Mouse (Mus musculus) forebrain, embryonic 16.5 days (tissue): ENCODE data around the gene Arl2bp. TPM values are rescaled to one million over a fixed set of nuclear protein-coding genes. Genes with fewer than 3 reads are reported as not detected.

Experiments
- ATAC-seq: fragments of 200-750 bp; cut with Nextera tagmentation; 2 replicates; pipeline ENCODE4 v1.8.0; 2017; ENCODE audit warnings: mild to moderate bottlenecking, moderate library complexity
- H3K27ac ChIP-seq: fragments of 300-500 bp; sonication (generic); 2 replicates; pipeline ENCODE4 v1.5.1; 2014; ENCODE audit warnings: low read length, control low read depth
- H3K27me3 ChIP-seq: fragments of 300-500 bp; sonication (generic); replicated peaks from 2 replicates; pipeline ENCODE4 v1.6.1; 2014; ENCODE audit warnings: low read length; ENCODE audit not compliant: control insufficient read depth, insufficient read depth
- H3K36me3 ChIP-seq: fragments of 300-500 bp; sonication (generic); 2 replicates; pipeline ENCODE4 v1.6.1; 2014; ENCODE audit not compliant: control insufficient read depth, insufficient read depth
- H3K4me1 ChIP-seq: fragments of 300-500 bp; sonication (generic); replicated peaks from 2 replicates; pipeline ENCODE4 v1.6.1; 2014; ENCODE audit warnings: low read length; ENCODE audit not compliant: control insufficient read depth, insufficient read depth
- H3K4me2 ChIP-seq: fragments of 300-500 bp; sonication (generic); 2 replicates; pipeline ENCODE4 v1.6.1; 2014; ENCODE audit warnings: mild to moderate bottlenecking, low read length, control low read depth
- H3K4me3 ChIP-seq: fragments of 300-500 bp; sonication (generic); replicated peaks from 2 replicates; pipeline ENCODE4 v1.5.1; 2014; ENCODE audit warnings: mild to moderate bottlenecking, low read length, control low read depth
- H3K9ac ChIP-seq: fragments of 300-500 bp; sonication (generic); replicated peaks from 2 replicates; pipeline ENCODE4 v1.6.1; 2014; ENCODE audit warnings: low read depth, low read length, control low read depth
- H3K9me3 ChIP-seq: fragments of 300-500 bp; sonication (generic); 2 replicates; pipeline ENCODE4 v1.6.1; 2016; ENCODE audit warnings: low read length; ENCODE audit not compliant: control insufficient read depth
- WGBS: fragments of 180-500 bp; shearing (Covaris S2); extraction: QIAGEN DNeasy Blood & Tissue Kit; methylation state at CpG from one replicate; pipeline ENCODE4 v1.1.7; 2014; 5-methylcytosine and 5-hydroxymethylcytosine counted together
- polyA plus RNA-seq: library from polyadenylated mRNA; unstranded; fragments of >200 nt; fragmentation: Nextera tagmentation; extraction: Ambion mirVana; gene quantifications from 2 replicates; pipeline ENCODE4 v1.2.1, GENCODE M21; 2015

The Arl2bp gene
- polyA plus RNA-seq, 1 experiment from 2014 or later: 180 TPM

- Histone ChIP-seq H3K36me3 (no peaks in the 10 kb centered on the region), H3K4me2 (no peak overlapping the region), H3K27ac (no peak overlapping the region), H3K27me3 (peaks cover 17% of the 10 kb centered on the region), H3K4me1 (peaks cover 9% of the 10 kb centered on the region), H3K9ac (no peak overlapping the region), H3K4me3 (no peak overlapping the region), H3K9me3 (no peaks in the 10 kb centered on the region)
- WGBS: 89% methylated on average over 4 of the region's 4 CpGs
- no peak for ATAC-seq
Observed at GRCm38 (mm10) chr8:94700421-94700935, 34.1 kb downstream of the Arl2bp start.

GRCm38 (mm10) chr8:94702156-94702555 is 35.8 kb downstream of the Arl2bp start:
- no peak for ATAC-seq
- H3K36me3 ChIP-seq: no peaks in the 10 kb centered on the region
- H3K9me3 ChIP-seq: no peaks in the 10 kb centered on the region
- H3K4me3 ChIP-seq: no peak overlapping the region
- H3K27ac ChIP-seq: no peak overlapping the region
- peaks cover 1% of the 10 kb centered on the region for H3K27me3 ChIP-seq
- 64% methylated on average over 3 of the region's 3 CpGs for WGBS
- no peaks in the 10 kb centered on the region for H3K4me1 ChIP-seq
- H3K4me2 ChIP-seq: no peak overlapping the region
- H3K9ac ChIP-seq: no peak overlapping the region

DNA sequence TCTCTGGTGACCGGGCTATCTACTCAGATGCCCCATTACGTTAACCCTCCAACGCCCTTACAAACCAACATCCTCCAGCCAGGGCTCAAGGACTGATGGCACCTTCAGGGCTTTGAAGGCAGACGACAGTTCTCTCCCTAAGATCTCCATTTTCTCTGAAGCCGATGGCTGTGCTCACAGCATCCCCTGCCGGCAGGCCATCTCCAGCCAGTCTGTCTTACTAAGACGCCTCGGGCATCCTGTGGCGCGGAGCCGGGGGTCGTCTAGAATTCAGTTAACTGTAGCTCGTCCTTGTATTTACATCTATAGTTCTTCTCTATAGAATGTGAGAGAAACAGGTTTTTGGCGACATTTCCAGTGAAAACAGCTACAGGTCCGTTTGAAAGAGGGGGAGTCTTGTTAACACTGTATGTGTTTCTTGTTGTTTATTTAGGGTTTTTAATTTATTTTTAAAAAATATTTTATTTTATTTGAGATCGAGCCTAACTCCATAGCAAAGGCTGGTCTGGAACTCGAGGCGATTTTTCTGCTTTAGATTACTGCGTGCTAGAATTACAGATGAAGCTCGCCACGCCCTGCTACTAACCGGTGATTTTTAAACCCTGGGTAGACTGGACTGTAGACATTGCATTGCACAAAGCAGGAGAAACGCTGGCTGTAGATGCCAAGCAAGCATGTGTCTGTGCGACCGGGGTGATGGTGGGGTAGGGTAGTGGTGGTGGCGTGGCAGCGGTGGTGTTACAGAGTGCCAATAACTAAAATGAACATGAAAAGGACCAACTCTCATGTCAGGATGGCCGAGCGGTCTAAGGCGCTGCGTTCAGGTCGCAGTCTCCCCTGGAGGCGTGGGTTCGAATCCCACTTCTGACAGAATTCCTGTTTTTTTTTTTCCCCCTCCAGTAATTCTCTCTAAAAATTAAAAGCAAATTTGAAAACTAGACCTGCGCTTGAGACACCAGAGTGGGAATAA is 36.7 kb downstream of the Arl2bp start:
- peak; percentile 74 for ATAC-seq
- H3K4me3 ChIP-seq: peak overlapping the region; percentile 43
- H3K9ac ChIP-seq: 0 out of 2 replicates have a peak overlapping the region, but pooled peaks have one; percentile 31
- H3K36me3 ChIP-seq: no peaks in the 10 kb centered on the region
- H3K9me3 ChIP-seq: no peaks in the 10 kb centered on the region
- H3K27me3 ChIP-seq: no peaks in the 10 kb centered on the region
- H3K4me2 ChIP-seq: peak overlapping the region; percentile 42
- under 1% methylated on average over 35 of the region's 35 CpGs for WGBS
- H3K4me1 ChIP-seq: no peaks in the 10 kb centered on the region
- H3K27ac ChIP-seq: peak overlapping the region; percentile 31; the same call in 1 of the 2 replicates

- Histone ChIP-seq H3K4me3 (peak overlapping the region; percentile 61), H3K9me3 (no peaks in the 10 kb centered on the region), H3K27me3 (no peaks in the 10 kb centered on the region), H3K4me1 (no peaks in the 10 kb centered on the region), H3K9ac (peak overlapping the region; percentile 64), H3K36me3 (no peaks in the 10 kb centered on the region), H3K27ac (peak overlapping the region; percentile 70), H3K4me2 (peak overlapping the region; percentile 67)
- peak; percentile 93 for ATAC-seq
- WGBS: under 1% methylated on average over 35 of the region's 35 CpGs
Observed at GRCm38 (mm10) chr8:94703972-94704668, 37.7 kb downstream of the Arl2bp start.

DNA sequence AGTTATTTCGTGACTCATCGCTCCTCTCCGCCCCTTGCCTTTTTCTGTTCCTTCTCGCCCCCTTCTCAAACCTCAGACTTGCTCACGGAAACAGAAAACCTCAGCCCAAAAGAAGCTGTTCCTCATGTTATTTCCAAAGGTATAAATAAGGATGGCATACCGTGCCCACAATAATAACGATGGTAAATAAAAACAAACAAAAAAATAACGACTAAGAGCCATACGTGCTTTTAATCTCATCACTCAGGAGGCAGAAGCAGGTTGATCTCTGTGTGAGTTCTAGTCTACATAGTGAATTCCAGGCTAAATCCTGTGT is 38.2 kb downstream of the Arl2bp start:
- H3K4me2 ChIP-seq: peak overlapping the region; percentile 67
- no peak for ATAC-seq
- no peaks in the 10 kb centered on the region for H3K4me1 ChIP-seq
- 13% methylated on average over 9 of the region's 9 CpGs for WGBS
- H3K27me3 ChIP-seq: no peaks in the 10 kb centered on the region
- H3K4me3 ChIP-seq: peak overlapping the region; percentile 61
- no peaks in the 10 kb centered on the region for H3K9me3 ChIP-seq
- H3K27ac ChIP-seq: peak overlapping the region; percentile 70
- H3K36me3 ChIP-seq: no peaks in the 10 kb centered on the region
- H3K9ac ChIP-seq: peak overlapping the region; percentile 64

GRCm38 (mm10) chr8:94705581-94706245 is 39.3 kb downstream of the Arl2bp start:
- WGBS: 87% methylated on average over 10 of the region's 10 CpGs
- Histone ChIP-seq H3K27me3 (no peaks in the 10 kb centered on the region), H3K4me2 (no peak overlapping the region), H3K4me1 (no peaks in the 10 kb centered on the region), H3K27ac (no peak overlapping the region), H3K36me3 (no peaks in the 10 kb centered on the region), H3K4me3 (no peak overlapping the region), H3K9ac (no peak overlapping the region), H3K9me3 (no peaks in the 10 kb centered on the region)
- ATAC-seq: no peak

- no peaks in the 10 kb centered on the region for H3K27me3 ChIP-seq
- H3K4me1 ChIP-seq: 0 out of 2 replicates have a peak, but pooled peaks cover 2% of the 10 kb centered on the region
- no peak overlapping the region for H3K27ac ChIP-seq
- WGBS: 75% methylated on average over 9 of the region's 9 CpGs
- H3K4me2 ChIP-seq: no peak overlapping the region
- no peak overlapping the region for H3K9ac ChIP-seq
- no peaks in the 10 kb centered on the region for H3K36me3 ChIP-seq
- no peak for ATAC-seq
- no peak overlapping the region for H3K4me3 ChIP-seq
- H3K9me3 ChIP-seq: no peaks in the 10 kb centered on the region
Observed at GRCm38 (mm10) chr8:94706732-94707395, 40.5 kb downstream of the Arl2bp start.

DNA sequence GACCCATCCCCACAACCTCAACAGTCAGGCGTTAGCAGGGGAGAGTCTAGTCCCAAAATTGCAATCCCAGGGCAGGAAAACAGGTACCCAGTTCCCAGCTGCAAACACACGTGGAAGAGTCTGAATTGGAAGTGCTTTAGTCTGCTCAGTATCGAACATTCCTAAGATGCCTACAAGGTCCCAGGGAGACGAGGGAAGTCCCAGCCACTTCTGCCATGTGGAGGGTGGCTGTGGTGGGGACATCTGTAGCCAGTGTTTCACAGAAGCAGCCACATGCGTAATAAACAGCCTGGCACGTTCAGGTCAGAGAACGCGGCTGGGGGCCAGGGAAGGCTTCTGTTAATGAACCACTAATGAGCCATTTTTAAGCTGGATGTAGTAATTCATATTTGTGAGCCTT is 43.9 kb downstream of the Arl2bp start:
- Histone ChIP-seq H3K27me3 (no peaks in the 10 kb centered on the region), H3K36me3 (no peaks in the 10 kb centered on the region), H3K4me2 (no peak overlapping the region), H3K9me3 (no peaks in the 10 kb centered on the region), H3K9ac (no peak overlapping the region), H3K4me3 (no peak overlapping the region), H3K27ac (no peak overlapping the region), H3K4me1 (0 out of 2 replicates have a peak, but pooled peaks cover 2% of the 10 kb centered on the region)
- 50% methylated on average over 8 of the region's 8 CpGs for WGBS
- no peak for ATAC-seq
